Mouse (Mus musculus): ENCODE results near the gene Gale. TPM values are rescaled to one million over a fixed set of nuclear protein-coding genes. Genes with fewer than 3 reads are reported as not detected.

Gale gene
- polyA plus RNA-seq, 1 experiment = 51.3 TPM

- no peak for TF ChIP-seq TCF12 (IDR thresholded peaks at IDR 0.05; ENCODE audit: insufficient read depth, poor library complexity, severe bottlenecking)
- no peak for TF ChIP-seq CEBPB (IDR thresholded peaks at IDR 0.05; ENCODE audit: insufficient read depth, poor library complexity, severe bottlenecking)
- no peak for TF ChIP-seq REST (IDR thresholded peaks at IDR 0.05; ENCODE audit: insufficient read depth, insufficient read length)
- no peak for TF ChIP-seq USF1 (IDR thresholded peaks at IDR 0.05; ENCODE audit: low read depth)
- no peak for TF ChIP-seq TCF3 (IDR thresholded peaks at IDR 0.05; ENCODE audit: insufficient read length, low read depth)
- no peak for TF ChIP-seq MYOD1 (IDR thresholded peaks at IDR 0.05; ENCODE audit: control insufficient read depth in 1 of 3, insufficient read length in 2 of 3, low read depth in 2 of 3)
- no peak for TF ChIP-seq MYOG (IDR thresholded peaks at IDR 0.05; ENCODE audit: control insufficient read depth in 1 of 3, insufficient read depth in 1 of 3, insufficient read length in 2 of 3, low read depth in 2 of 3)
- no peak for TF ChIP-seq E2F4 (IDR thresholded peaks at IDR 0.05; ENCODE audit: insufficient read depth)
- TF ChIP-seq POLR2A (IDR thresholded peaks at IDR 0.05; ENCODE audit: insufficient read length, low read depth) = no peak
- TF ChIP-seq POLR2AphosphoS2 (IDR thresholded peaks at IDR 0.05; ENCODE audit: insufficient read length, low read depth) = no peak
- TF ChIP-seq MAX (IDR thresholded peaks at IDR 0.05; ENCODE audit: low read depth) = no peak
- no peak for TF ChIP-seq SRF (IDR thresholded peaks at IDR 0.05; ENCODE audit: control insufficient read depth, insufficient read length, low read depth)
- Histone ChIP-seq H3K27me3 (ENCODE audit: control insufficient read depth, insufficient read depth, insufficient read length) (no peaks in the 10 kb centered on the region), H3K4me3 (no peak overlapping the region), H3K36me3 (ENCODE audit: control insufficient read depth, insufficient read depth) (peaks cover 2% of the 10 kb centered on the region), H3K79me2 (ENCODE audit: control insufficient read depth, insufficient read depth) (no peaks in the 10 kb centered on the region), H3K4me2 (ENCODE audit: low read depth) (no peak overlapping the region), H3ac (ENCODE audit: control insufficient read depth, insufficient read length) (no peak overlapping the region)
These were observed 37.2 kb upstream of the Gale start for GRCm38 (mm10) chr4:135926195-135926808.

GRCm38 (mm10) chr4:135926861-135927260 lies 36.7 kb upstream of the Gale start:
- no peaks in the 10 kb centered on the region for H3K27me3 ChIP-seq (ENCODE audit: control insufficient read depth, insufficient read depth, insufficient read length)
- TF ChIP-seq POLR2A (IDR thresholded peaks at IDR 0.05; ENCODE audit: insufficient read length, low read depth) = no peak
- no peak for TF ChIP-seq MYOD1 (IDR thresholded peaks at IDR 0.05; ENCODE audit: control insufficient read depth in 1 of 3, insufficient read length in 2 of 3, low read depth in 2 of 3)
- no peak for TF ChIP-seq E2F4 (IDR thresholded peaks at IDR 0.05; ENCODE audit: insufficient read depth)
- TF ChIP-seq MAX (IDR thresholded peaks at IDR 0.05; ENCODE audit: low read depth) = no peak
- TF ChIP-seq CEBPB (IDR thresholded peaks at IDR 0.05; ENCODE audit: insufficient read depth, poor library complexity, severe bottlenecking) = no peak
- TF ChIP-seq MYOG (IDR thresholded peaks at IDR 0.05; ENCODE audit: control insufficient read depth in 1 of 3, insufficient read depth in 1 of 3, insufficient read length in 2 of 3, low read depth in 2 of 3) = no peak
- no peak for TF ChIP-seq POLR2AphosphoS2 (IDR thresholded peaks at IDR 0.05; ENCODE audit: insufficient read length, low read depth)

GRCm38 (mm10) chr4:135928376-135928775 lies 35.2 kb upstream of the Gale start:
- H3K4me3 ChIP-seq = no peak overlapping the region
- no peaks in the 10 kb centered on the region for H3K79me2 ChIP-seq (ENCODE audit: control insufficient read depth, insufficient read depth)
- no peak overlapping the region for H3ac ChIP-seq (ENCODE audit: control insufficient read depth, insufficient read length)
- peaks cover 6% of the 10 kb centered on the region for H3K36me3 ChIP-seq (ENCODE audit: control insufficient read depth, insufficient read depth)
- no peaks in the 10 kb centered on the region for H3K27me3 ChIP-seq (ENCODE audit: control insufficient read depth, insufficient read depth, insufficient read length)
- no peak for TF ChIP-seq POLR2A (IDR thresholded peaks at IDR 0.05; ENCODE audit: insufficient read length, low read depth)
- TF ChIP-seq REST (IDR thresholded peaks at IDR 0.05; ENCODE audit: insufficient read depth, insufficient read length) = no peak
- no peak for TF ChIP-seq USF1 (IDR thresholded peaks at IDR 0.05; ENCODE audit: low read depth)
- TF ChIP-seq CEBPB (IDR thresholded peaks at IDR 0.05; ENCODE audit: insufficient read depth, poor library complexity, severe bottlenecking) = no peak
- no peak for TF ChIP-seq E2F4 (IDR thresholded peaks at IDR 0.05; ENCODE audit: insufficient read depth)
- no peak for TF ChIP-seq MYOG (IDR thresholded peaks at IDR 0.05; ENCODE audit: control insufficient read depth in 1 of 3, insufficient read depth in 1 of 3, insufficient read length in 2 of 3, low read depth in 2 of 3)
- no peak for TF ChIP-seq POLR2AphosphoS2 (IDR thresholded peaks at IDR 0.05; ENCODE audit: insufficient read length, low read depth)
- TF ChIP-seq TCF12 (IDR thresholded peaks at IDR 0.05; ENCODE audit: insufficient read depth, poor library complexity, severe bottlenecking) = no peak
- TF ChIP-seq SRF (IDR thresholded peaks at IDR 0.05; ENCODE audit: control insufficient read depth, insufficient read length, low read depth) = no peak
- no peak for TF ChIP-seq TCF3 (IDR thresholded peaks at IDR 0.05; ENCODE audit: insufficient read length, low read depth)
- no peak for TF ChIP-seq MYOD1 (IDR thresholded peaks at IDR 0.05; ENCODE audit: control insufficient read depth in 1 of 3, insufficient read length in 2 of 3, low read depth in 2 of 3)
- no peak for TF ChIP-seq MAX (IDR thresholded peaks at IDR 0.05; ENCODE audit: low read depth)
- H3K4me2 ChIP-seq (ENCODE audit: low read depth) = no peak overlapping the region

More at GRCm38 (mm10) chr4:135926861-135927260, 36.7 kb upstream of the Gale start:
- no peak overlapping the region for H3K4me3 ChIP-seq
- peaks cover 3% of the 10 kb centered on the region for H3K36me3 ChIP-seq (ENCODE audit: control insufficient read depth, insufficient read depth)
- no peaks in the 10 kb centered on the region for H3K79me2 ChIP-seq (ENCODE audit: control insufficient read depth, insufficient read depth)
- H3K4me2 ChIP-seq (ENCODE audit: low read depth) = no peak overlapping the region
- no peak overlapping the region for H3ac ChIP-seq (ENCODE audit: control insufficient read depth, insufficient read length)

GRCm38 (mm10) chr4:135929405-135929804 lies 34.1 kb upstream of the Gale start:
- Histone ChIP-seq H3K79me2 (ENCODE audit: control insufficient read depth, insufficient read depth) (no peaks in the 10 kb centered on the region), H3K4me2 (ENCODE audit: low read depth) (no peak overlapping the region), H3K36me3 (ENCODE audit: control insufficient read depth, insufficient read depth) (peaks cover 6% of the 10 kb centered on the region), H3K27me3 (ENCODE audit: control insufficient read depth, insufficient read depth, insufficient read length) (no peaks in the 10 kb centered on the region), H3K4me3 (no peak overlapping the region), H3ac (ENCODE audit: control insufficient read depth, insufficient read length) (no peak overlapping the region)
- TF ChIP-seq MAX (IDR thresholded peaks at IDR 0.05; ENCODE audit: low read depth) = no peak
- TF ChIP-seq MYOG (IDR thresholded peaks at IDR 0.05; ENCODE audit: control insufficient read depth in 1 of 3, insufficient read depth in 1 of 3, insufficient read length in 2 of 3, low read depth in 2 of 3) = no peak
- TF ChIP-seq REST (IDR thresholded peaks at IDR 0.05; ENCODE audit: insufficient read depth, insufficient read length) = no peak

- H3K4me2 ChIP-seq (ENCODE audit: low read depth) = no peak overlapping the region
- H3K36me3 ChIP-seq (ENCODE audit: control insufficient read depth, insufficient read depth) = peaks cover 6% of the 10 kb centered on the region
- no peaks in the 10 kb centered on the region for H3K79me2 ChIP-seq (ENCODE audit: control insufficient read depth, insufficient read depth)
- TF ChIP-seq E2F4 (IDR thresholded peaks at IDR 0.05; ENCODE audit: insufficient read depth) (no peak), CEBPB (IDR thresholded peaks at IDR 0.05; ENCODE audit: insufficient read depth, poor library complexity, severe bottlenecking) (no peak)
- no peaks in the 10 kb centered on the region for H3K27me3 ChIP-seq (ENCODE audit: control insufficient read depth, insufficient read depth, insufficient read length)
- H3ac ChIP-seq (ENCODE audit: control insufficient read depth, insufficient read length) = no peak overlapping the region
- no peak overlapping the region for H3K4me3 ChIP-seq
These were observed 33.7 kb upstream of the Gale start for GRCm38 (mm10) chr4:135929828-135930227.

All from myocyte (in vitro differentiated cells).